Mouse (Mus musculus): ENCODE data around the gene Gm3636. TPM values are rescaled to one million over a fixed set of nuclear protein-coding genes. Genes with fewer than 3 reads are reported as not detected.
A peak's percentile ranks its signal among the peaks of the same experiment; 100 is the strongest.
"Not testable (repeated sequence)": the region's sequence is repeated elsewhere in the genome, so short reads cannot be mapped to it uniquely, and the experiment has no call there.

Gene Gm3636
- 18.6 and 20.1 TPM in 2 replicates for polyA plus RNA-seq (2015; fragmentation: Nextera tagmentation; extraction: Ambion mirVana)

- H3K27ac ChIP-seq; ATAC-seq (replicated peaks); H3K27me3 ChIP-seq (replicated peaks); H3K36me3 ChIP-seq (replicated peaks); H3K4me3 ChIP-seq; H3K4me2 ChIP-seq; H3K4me1 ChIP-seq; H3K9ac ChIP-seq; H3K9me3 ChIP-seq: not testable (repeated sequence)
- no CpG with 5 or more reads among the region's 2 CpGs for WGBS
Observed at GRCm38 (mm10) chr14:6742232-6742631, at the start of gene Gm3636. Gene Gm3636, minus strand, starts transcription at chr14:6742332.

- H3K27ac ChIP-seq; H3K4me3 ChIP-seq; ATAC-seq (replicated peaks); H3K36me3 ChIP-seq (replicated peaks); H3K9ac ChIP-seq; H3K4me2 ChIP-seq; H3K4me1 ChIP-seq; H3K9me3 ChIP-seq; H3K27me3 ChIP-seq (replicated peaks): not testable (repeated sequence)
- 80% methylated on average over 1 of the region's 1 CpGs for WGBS
Observed at GRCm38 (mm10) chr14:6774311-6774710, 32.2 kb upstream of the Gm3636 start, which contains the start of gene Gm8362. Gene Gm8362, minus strand, starts transcription at chr14:6774411.

- not testable (repeated sequence) for ATAC-seq (replicated peaks); H3K9ac ChIP-seq; H3K27ac ChIP-seq; H3K4me1 ChIP-seq; H3K36me3 ChIP-seq (replicated peaks); H3K27me3 ChIP-seq (replicated peaks); H3K9me3 ChIP-seq
- H3K4me3 ChIP-seq: peak overlapping the region; percentile 46
- H3K4me2 ChIP-seq: peak overlapping the region; percentile 44
- 4% methylated on average over 6 of the region's 13 CpGs for WGBS
Observed at GRCm38 (mm10) chr14:6757231-6757536, 15.1 kb upstream of the Gm3636 start.

GRCm38 (mm10) chr14:6756384-6757230 is 14.5 kb upstream of the Gm3636 start:
- Histone ChIP-seq H3K27ac (peak overlapping the region; percentile 50; the same call in 1 of the 2 replicates), H3K4me2 (peak overlapping the region; percentile 44), H3K9ac (peak overlapping the region; percentile 42; the same call in 1 of the 2 replicates), H3K4me3 (peak overlapping the region; percentile 46)
- 2% methylated on average over 36 of the region's 67 CpGs for WGBS
- H3K9me3 ChIP-seq; H3K36me3 ChIP-seq (replicated peaks); H3K4me1 ChIP-seq; H3K27me3 ChIP-seq (replicated peaks); ATAC-seq (replicated peaks): not testable (repeated sequence)

DNA sequence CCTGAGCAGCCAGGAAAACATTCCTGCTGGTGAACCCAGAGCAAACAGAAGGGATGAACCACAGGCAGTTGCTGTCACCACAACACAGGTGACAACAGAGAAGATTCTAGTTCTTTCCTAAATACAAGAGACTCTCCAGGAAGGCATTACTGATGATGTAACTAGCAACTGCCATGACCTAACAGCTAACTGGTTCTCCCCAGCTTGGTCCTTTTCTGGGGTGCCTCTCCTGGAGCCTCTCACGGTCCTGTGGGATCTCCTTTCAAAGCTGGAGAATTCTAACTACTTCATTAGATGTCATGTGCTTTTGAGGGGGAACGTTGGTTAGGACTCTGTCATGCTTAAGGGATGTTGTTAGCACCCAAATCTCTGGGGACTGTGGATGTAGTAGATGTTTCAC is 22.0 kb downstream of the Gm3636 start, which contains the start of gene Gm8050:
Gm8050 (minus strand) TSS at position 101 of the 400 bp plus-strand sequence.
- H3K27ac ChIP-seq; H3K4me3 ChIP-seq; H3K36me3 ChIP-seq (replicated peaks); H3K9ac ChIP-seq; H3K9me3 ChIP-seq; H3K4me2 ChIP-seq; ATAC-seq (replicated peaks); H3K4me1 ChIP-seq; H3K27me3 ChIP-seq (replicated peaks): not testable (repeated sequence)
- WGBS: 92% methylated on average over 1 of the region's 2 CpGs

Other genes with a start within 250 kb of the Gm3636 start
- not detected in 2 replicates for gene Gm8356, start 205.0 kb downstream of the Gm3636 start, polyA plus RNA-seq (2015; fragmentation: Nextera tagmentation; extraction: Ambion mirVana)
- 1.5 and 2.0 TPM in 2 replicates for gene Gm3629, start 151.7 kb downstream of the Gm3636 start, polyA plus RNA-seq (2015; fragmentation: Nextera tagmentation; extraction: Ambion mirVana)
- 0.36 TPM in 1 of 2 replicates, not detected in the other for gene Gm3460, start 119.9 kb downstream of the Gm3636 start, polyA plus RNA-seq (2015; fragmentation: Nextera tagmentation; extraction: Ambion mirVana)
- gene Gm10251, start 58.2 kb downstream of the Gm3636 start, polyA plus RNA-seq (2015; fragmentation: Nextera tagmentation; extraction: Ambion mirVana): not detected in 2 replicates
- gene Gm8050, start 22.1 kb downstream of the Gm3636 start, polyA plus RNA-seq (2015; fragmentation: Nextera tagmentation; extraction: Ambion mirVana): not detected in 2 replicates
- gene Gm8362, start 32.1 kb upstream of the Gm3636 start, polyA plus RNA-seq (2015; fragmentation: Nextera tagmentation; extraction: Ambion mirVana): not detected in 2 replicates
- gene Gm3642, start 98.0 kb upstream of the Gm3636 start, polyA plus RNA-seq (2015; fragmentation: Nextera tagmentation; extraction: Ambion mirVana): not detected in 2 replicates
- gene Gm3667, start 147.6 kb upstream of the Gm3636 start, polyA plus RNA-seq (2015; fragmentation: Nextera tagmentation; extraction: Ambion mirVana): 9.7 and 11.4 TPM in 2 replicates
- gene Gm6356, start 231.5 kb upstream of the Gm3636 start, polyA plus RNA-seq (2015; fragmentation: Nextera tagmentation; extraction: Ambion mirVana): not detected in 2 replicates